Comparison of ENCODE assay signal across 8 mouse cellular contexts in genomic region chr13:45965594-45966432, GRCm38 (mm10). TPM values are rescaled to one million over a fixed set of nuclear protein-coding genes. Genes with fewer than 3 reads are reported as not detected.
DNase-seq lines count a peak whose midpoint lies in the region; ATAC-seq and TF ChIP-seq lines count a peak whose summit lies in the region.

No protein-coding gene starts in this region.

- H3K27me3 ChIP-seq in G1E (ENCODE audit: insufficient read depth, low read length) = no peaks in the 10 kb centered on the region
- H3K27me3 ChIP-seq in heart, postnatal 0 days (ENCODE audit: control insufficient read depth, insufficient read depth, low read length) = no peaks in the 10 kb centered on the region
- no peaks in the 10 kb centered on the region for H3K27me3 ChIP-seq in limb, embryonic 14.5 days (ENCODE audit: control insufficient read depth, insufficient read depth, low read length)
- no peaks in the 10 kb centered on the region; the same call in 1 of the 2 replicates for H3K27me3 ChIP-seq in midbrain, embryonic 16.5 days (ENCODE audit: control insufficient read depth, insufficient read depth, low read depth, low read length)
- no peaks in the 10 kb centered on the region for H3K27me3 ChIP-seq in stomach, postnatal 0 days (ENCODE audit: control insufficient read depth, insufficient read depth, low read length)

- peak overlapping the region; percentile 87 for H3K9ac ChIP-seq in heart, postnatal 0 days (replicated peaks; ENCODE audit: low read depth, low read length)
- peak overlapping the region; percentile 86 for H3K9ac ChIP-seq in limb, embryonic 14.5 days (ENCODE audit: low read depth, low read length, severe bottlenecking)
- peak overlapping the region; percentile 99 for H3K9ac ChIP-seq in midbrain, embryonic 16.5 days (ENCODE audit: low read depth, low read length)
- peak overlapping the region; percentile 96 for H3K9ac ChIP-seq in stomach, postnatal 0 days (ENCODE audit: low read length)

- H3K4me3 ChIP-seq in G1E (ENCODE audit: low read depth, low read length) = peak overlapping the region; percentile 87
- H3K4me3 ChIP-seq in heart, postnatal 0 days (ENCODE audit: low read depth, low read length) = peak overlapping the region; percentile 69
- peak overlapping the region; percentile 87 for H3K4me3 ChIP-seq in limb, embryonic 14.5 days (replicated peaks; ENCODE audit: low read length)
- peak overlapping the region; percentile 94 for H3K4me3 ChIP-seq in midbrain, embryonic 16.5 days (ENCODE audit: low read depth, low read length)
- H3K4me3 ChIP-seq in stomach, postnatal 0 days (ENCODE audit: low read depth, low read length) = peak overlapping the region; percentile 99

- peak; percentile 33 to 62 for DNase-seq in heart, adult 18-20 months
- DNase-seq in heart, postnatal 4 days = no peak
- no peak for DNase-seq in G1E (ENCODE audit: low spot score)
- DNase-seq in embryo, embryonic 11 days = peak; percentile 68
- DNase-seq in heart, postnatal 0 days (ENCODE audit: low spot score) = peak; percentile 43
- peak; percentile 27 for DNase-seq in limb, embryonic 14.5 days (ENCODE audit: low spot score)
- DNase-seq in stomach, postnatal 0 days (ENCODE audit: low spot score) = peak; percentile 42

- peaks cover 4% of the 10 kb centered on the region for H3K36me3 ChIP-seq in G1E (replicated peaks)
- no peaks in the 10 kb centered on the region for H3K36me3 ChIP-seq in heart, postnatal 0 days (replicated peaks; ENCODE audit: control insufficient read depth, insufficient read depth, low read length)
- no peaks in the 10 kb centered on the region for H3K36me3 ChIP-seq in limb, embryonic 14.5 days (ENCODE audit: control insufficient read depth, insufficient read depth, low read length)
- no peaks in the 10 kb centered on the region for H3K36me3 ChIP-seq in midbrain, embryonic 16.5 days (ENCODE audit: control insufficient read depth, insufficient read depth, low read length)
- no peaks in the 10 kb centered on the region for H3K36me3 ChIP-seq in stomach, postnatal 0 days (ENCODE audit: control insufficient read depth, insufficient read depth, low read length)

- ATAC-seq in G1E (ENCODE audit: extremely low read depth, insufficient number of reproducible peaks, low FRiP score, poor library complexity, severe bottlenecking) = no peak
- peak; percentile 2 for ATAC-seq in heart, postnatal 0 days (ENCODE audit: insufficient read depth, low read depth)
- ATAC-seq in limb, embryonic 14.5 days (ENCODE audit: low FRiP score, low read depth) = no peak
- no peak for ATAC-seq in midbrain, embryonic 16.5 days
- peak; percentile 13; the same call in 1 of the 2 replicates for ATAC-seq in stomach, postnatal 0 days (ENCODE audit: low FRiP score, low TSS enrichment)

- TF ChIP-seq POLR2A in limb, embryonic 14.5 days (IDR thresholded peaks at IDR 0.05; ENCODE audit: borderline replicate concordance, extremely low read depth, insufficient read depth, insufficient read length) = no peak

- peak overlapping the region; percentile 92 for H3K27ac ChIP-seq in heart, postnatal 0 days (ENCODE audit: low read depth)
- H3K27ac ChIP-seq in limb, embryonic 14.5 days (replicated peaks; ENCODE audit: low read depth, low read length) = peak overlapping the region; percentile 89
- peak overlapping the region; percentile 97 for H3K27ac ChIP-seq in midbrain, embryonic 16.5 days (ENCODE audit: low read length)
- H3K27ac ChIP-seq in stomach, postnatal 0 days (replicated peaks) = peak overlapping the region; percentile 98

- peak overlapping the region; percentile 95 for H3K4me2 ChIP-seq in heart, postnatal 0 days (ENCODE audit: low read depth, low read length)
- H3K4me2 ChIP-seq in limb, embryonic 14.5 days (replicated peaks; ENCODE audit: low read depth, low read length, severe bottlenecking) = peak overlapping the region; percentile 85
- peak overlapping the region; percentile 78 for H3K4me2 ChIP-seq in midbrain, embryonic 16.5 days (ENCODE audit: low read length)
- peak overlapping the region; percentile 81 for H3K4me2 ChIP-seq in stomach, postnatal 0 days (replicated peaks; ENCODE audit: low read depth)

- H3K9me3 ChIP-seq in G1E (replicated peaks) = no peaks in the 10 kb centered on the region
- H3K9me3 ChIP-seq in heart, postnatal 0 days (replicated peaks; ENCODE audit: control insufficient read depth, low read length) = no peaks in the 10 kb centered on the region
- no peaks in the 10 kb centered on the region for H3K9me3 ChIP-seq in limb, embryonic 14.5 days (ENCODE audit: control insufficient read depth, low read length)
- H3K9me3 ChIP-seq in midbrain, embryonic 16.5 days (replicated peaks; ENCODE audit: control insufficient read depth, low read length, poor library complexity, severe bottlenecking) = no peaks in the 10 kb centered on the region
- H3K9me3 ChIP-seq in stomach, postnatal 0 days (ENCODE audit: control insufficient read depth, low read length) = no peaks in the 10 kb centered on the region

- peaks cover 39% of the 10 kb centered on the region for H3K4me1 ChIP-seq in G1E (ENCODE audit: insufficient read depth, low read depth, low read length)
- peaks cover 24% of the 10 kb centered on the region for H3K4me1 ChIP-seq in heart, postnatal 0 days (ENCODE audit: control insufficient read depth, insufficient read depth)
- peaks cover 25% of the 10 kb centered on the region for H3K4me1 ChIP-seq in limb, embryonic 14.5 days (ENCODE audit: control insufficient read depth, insufficient read depth, low read length)
- H3K4me1 ChIP-seq in midbrain, embryonic 16.5 days (ENCODE audit: control insufficient read depth, insufficient read depth, low read length) = peaks cover 30% of the 10 kb centered on the region
- peaks cover 6% of the 10 kb centered on the region; the same call in 1 of the 2 replicates for H3K4me1 ChIP-seq in stomach, postnatal 0 days (replicated peaks; ENCODE audit: control insufficient read depth, insufficient read depth)

- TF ChIP-seq CTCF in G1E (IDR thresholded peaks at IDR 0.05; ENCODE audit: low read depth, low read length) = no peak
- TF ChIP-seq CTCF in heart, postnatal 0 days (IDR thresholded peaks at IDR 0.05; ENCODE audit: low read depth) = peak; percentile 23; the same call in 1 of the 2 replicates
- peak; percentile 50 for TF ChIP-seq CTCF in stomach, postnatal 0 days (IDR thresholded peaks at IDR 0.05; ENCODE audit: low read depth)

- WGBS in heart, postnatal 0 days = under 1% methylated on average over 41 of the region's 41 CpGs
- WGBS in limb, embryonic 14.5 days = under 1% methylated on average over 41 of the region's 41 CpGs
- WGBS in midbrain, embryonic 16.5 days = under 1% methylated on average over 41 of the region's 41 CpGs
- under 1% methylated on average over 41 of the region's 41 CpGs for WGBS in stomach, postnatal 0 days

- no peak for TF ChIP-seq EP300 in heart, postnatal 0 days (IDR thresholded peaks at IDR 0.05; ENCODE audit: low read depth)
- TF ChIP-seq EP300 in stomach, postnatal 0 days (optimal IDR thresholded peaks at IDR 0.05) = no peak

RNA-seq across cellular contexts. Expression of gene Atxn1, which starts 1.0 kb away (rescaled TPM):
- 10 to 100 TPM; 28.5 to 34.3 TPM for total RNA-seq in heart, adult 18-20 months (2021)
- 10 to 100 TPM; 44.4 to 45.6 TPM for total RNA-seq in heart, postnatal 4 days (2021)
- 45.0 and 61.0 TPM in 2 replicates for total RNA-seq in G1E (2014; fragmentation: Nextera tagmentation)
- 25.0 and 27.9 TPM in 2 replicates for total RNA-seq in G1E (2017)
- 7.8 and 9.4 TPM in 2 replicates for polyA plus RNA-seq in G1E (2012)
- total RNA-seq in heart, postnatal 0 days (2014; rRNA removed; ENCODE audit: low replicate concordance) = 15.0 and 19.5 TPM in 2 replicates
- polyA plus RNA-seq in heart, postnatal 0 days (2015; fragmentation: Nextera tagmentation; extraction: Ambion mirVana) = 8.2 and 10.3 TPM in 2 replicates
- polyA plus RNA-seq in limb, embryonic 14.5 days (2012; rRNA removed) = 5.3 and 6.4 TPM in 2 replicates
- 3.3 and 3.4 TPM in 2 replicates for polyA plus RNA-seq in limb, embryonic 14.5 days (2014; fragmentation: Nextera tagmentation; extraction: Ambion mirVana)
- 10.4 and 10.8 TPM in 2 replicates for polyA plus RNA-seq in midbrain, embryonic 16.5 days (2015; fragmentation: Nextera tagmentation; extraction: Ambion mirVana)
- 7.0 TPM in 2 replicates for polyA plus RNA-seq in stomach, postnatal 0 days (2015; fragmentation: Nextera tagmentation; extraction: Ambion mirVana)

Comparison
In these comparisons a context has a peak if more than half of its experiments do, and no peak if none do; other contexts are left out.
1. DNase-seq: peak in heart, adult 18-20 months (2 of 2), embryo, embryonic 11 days (single experiment), heart, postnatal 0 days (single experiment), limb, embryonic 14.5 days (single experiment) and stomach, postnatal 0 days (single experiment); none in heart, postnatal 4 days (single experiment) and G1E (single experiment).
2. ATAC-seq: peak in heart, postnatal 0 days (single experiment) and stomach, postnatal 0 days (single experiment); none in G1E (single experiment), limb, embryonic 14.5 days (single experiment) and midbrain, embryonic 16.5 days (single experiment).
3. Peak in every context shown above with its lines, with median percentiles within 50 percentile points of each other: H3K4me3 ChIP-seq, H3K27ac ChIP-seq, H3K4me2 ChIP-seq and H3K9ac ChIP-seq.